Mouse (Mus musculus) Patski (cell line): Measurements from ENCODE around the gene Entpd5. TPM values are rescaled to one million over a fixed set of nuclear protein-coding genes. Genes with fewer than 3 reads are reported as not detected.

Experiments
- ATAC-seq: fragments of 100-300 bp; one replicate; pipeline ENCODE4 v1.8.0; 2021
- CTCF ChIA-PET: fragments of 350-600 bp; sonication (Branson Sonifier 250); formaldehyde crosslinking; loops from one replicate; lab custom pipeline; 2022; ENCODE audit warnings: inconsistent platforms; lab: Charles Lee
- POLR2A ChIA-PET: fragments of 350-600 bp; sonication (Branson Sonifier 250); formaldehyde crosslinking; loops from one replicate; lab custom pipeline; 2022; ENCODE audit warnings: antibody characterized with exemption, inconsistent platforms; lab: Charles Lee
- DNase-seq: peaks from one replicate; pipeline ENCODE4 v3.0.0-alpha.2; 2011; ENCODE audit warnings: low read depth, low spot score
- H3K27me3 ChIP-seq: fragments of 371-371 bp; one replicate; pipeline ENCODE4 v1.5.1; 2021
- CTCF ChIP-seq: fragments of 100-300 bp; IDR thresholded peaks from one replicate; pipeline ENCODE4 v1.5.1; 2021
- in situ Hi-C: fragments of 300-500 bp; cut with MboI; formaldehyde crosslinking; loops from 3 replicates; pipeline ENCODE4 v1.11.1; 2018; ENCODE audit warnings: low pct_unique_long_range_greater_than_20kb, mixed read lengths
- polyA plus RNA-seq: library from polyadenylated mRNA; unstranded; gene quantifications from one replicate; pipeline ENCODE4 v1.2.3, GENCODE M21; 2021

Gene Entpd5
- polyA plus RNA-seq, 1 experiment from 2014 or later, result 21.1 TPM

GRCm38 (mm10) chr12:84400068-84400467, 8.8 kb downstream of the Entpd5 start:
- no peaks in the 10 kb centered on the region for H3K27me3 ChIP-seq
- no peak for ATAC-seq
- in situ Hi-C loops, result no loop called here
- ChIA-PET POLR2A (no interaction called here), CTCF (no interaction called here)
- no peak for DNase-seq
- no peak for TF ChIP-seq CTCF

GRCm38 (mm10) chr12:84399663-84400062, 9.2 kb downstream of the Entpd5 start:
- in situ Hi-C loops, result no loop called here
- H3K27me3 ChIP-seq, result no peaks in the 10 kb centered on the region
- no peak for ATAC-seq
- DNase-seq, result no peak
- POLR2A ChIA-PET, result no interaction called here
- CTCF ChIA-PET, result interaction anchor here (1.5 kb wide), 1 partner anchor 17 kb away, joined by 4 read pairs; the partner anchor contains the start of gene Rnf113a2
- TF ChIP-seq CTCF, result no peak

GRCm38 (mm10) chr12:84399135-84399534, 9.7 kb downstream of the Entpd5 start:
- ChIA-PET CTCF (interaction anchor here (1.5 kb wide), 1 partner anchor 18 kb away, joined by 4 read pairs; the partner anchor contains the start of gene Rnf113a2), POLR2A (no interaction called here)
- TF ChIP-seq CTCF, result no peak
- ATAC-seq (no peak), DNase-seq (no peak)
- H3K27me3 ChIP-seq, result no peaks in the 10 kb centered on the region
- in situ Hi-C loops, result no loop called here

GRCm38 (mm10) chr12:84398629-84399028, 10.2 kb downstream of the Entpd5 start:
- TF ChIP-seq CTCF, result no peak
- POLR2A ChIA-PET, result no interaction called here
- no peak for ATAC-seq
- CTCF ChIA-PET, result interaction anchor here (1.5 kb wide), 1 partner anchor 18 kb away, joined by 4 read pairs; the partner anchor contains the start of gene Rnf113a2
- DNase-seq, result no peak
- in situ Hi-C loops, result no loop called here
- no peaks in the 10 kb centered on the region for H3K27me3 ChIP-seq

- in situ Hi-C loops, result no loop called here
- TF ChIP-seq CTCF, result no peak
- DNase-seq (no peak), ATAC-seq (no peak)
- ChIA-PET POLR2A (no interaction called here), CTCF (no interaction called here)
- H3K27me3 ChIP-seq, result no peaks in the 10 kb centered on the region
These were observed 11.1 kb downstream of the Entpd5 start for GRCm38 (mm10) chr12:84397685-84398084.

- TF ChIP-seq CTCF, result no peak
- DNase-seq, result no peak
- ChIA-PET CTCF (no interaction called here), POLR2A (no interaction called here)
- no peaks in the 10 kb centered on the region for H3K27me3 ChIP-seq
- no peak for ATAC-seq
- in situ Hi-C loops, result no loop called here
These were observed 11.7 kb downstream of the Entpd5 start for GRCm38 (mm10) chr12:84396947-84397679.

- peak; percentile 47 for ATAC-seq
- CTCF ChIA-PET, result interaction anchor here (0.9 kb wide), 1 partner anchor 9 kb away, joined by 3 read pairs; no protein-coding TSS in a partner anchor
- peak; percentile 69 for DNase-seq
- in situ Hi-C loops, result no loop called here
- no peak for TF ChIP-seq CTCF
- POLR2A ChIA-PET, result no interaction called here
- no peaks in the 10 kb centered on the region for H3K27me3 ChIP-seq
These were observed 15.0 kb downstream of the Entpd5 start for GRCm38 (mm10) chr12:84393847-84394246.

GRCm38 (mm10) chr12:84392681-84393080, 16.1 kb downstream of the Entpd5 start:
- ATAC-seq (no peak), DNase-seq (no peak)
- ChIA-PET POLR2A (interaction anchor here (1.0 kb wide), 1 partner anchor 76 kb away, joined by 4 read pairs; the partner anchor contains the start of gene Zfp410), CTCF (no interaction called here)
- TF ChIP-seq CTCF, result no peak
- no peaks in the 10 kb centered on the region for H3K27me3 ChIP-seq
- in situ Hi-C loops, result no loop called here

GRCm38 (mm10) chr12:84390336-84390735, 18.5 kb downstream of the Entpd5 start:
- no peak for ATAC-seq

GRCm38 (mm10) chr12:84388774-84389400, 19.9 kb downstream of the Entpd5 start:
- no peak for TF ChIP-seq CTCF
- DNase-seq (no peak), ATAC-seq (no peak)
- ChIA-PET CTCF (no interaction called here), POLR2A (no interaction called here)
- H3K27me3 ChIP-seq, result no peaks in the 10 kb centered on the region
- in situ Hi-C loops, result no loop called here

More at GRCm38 (mm10) chr12:84390336-84390735, 18.5 kb downstream of the Entpd5 start:
- DNase-seq, result no peak
- ChIA-PET POLR2A (no interaction called here), CTCF (no interaction called here)
- TF ChIP-seq CTCF, result no peak
- in situ Hi-C loops, result no loop called here
- H3K27me3 ChIP-seq, result no peaks in the 10 kb centered on the region

- CTCF ChIA-PET, result interaction anchor here (0.8 kb wide), 1 partner anchor 12 kb away, joined by 3 read pairs; no protein-coding TSS in a partner anchor
- no peak for ATAC-seq
- no peak for DNase-seq
- TF ChIP-seq CTCF, result no peak
- POLR2A ChIA-PET, result no interaction called here
- no peaks in the 10 kb centered on the region for H3K27me3 ChIP-seq
- in situ Hi-C loops, result no loop called here
These were observed 20.7 kb downstream of the Entpd5 start for GRCm38 (mm10) chr12:84388097-84388496.
